Mouse (Mus musculus) forebrain, postnatal 0 days (tissue): ENCODE measurements around the gene Ube2f. TPM values are rescaled to one million over a fixed set of nuclear protein-coding genes. Genes with fewer than 3 reads are reported as not detected.
A peak's percentile ranks its signal among the peaks of the same experiment; 100 is the strongest.

Experiments
- ATAC-seq: fragments of 200-750 bp; cut with Nextera tagmentation; 2 replicates; pipeline ENCODE4 v1.8.0; 2017; ENCODE audit warnings: mild to moderate bottlenecking, moderate library complexity
- DNase-seq: peaks from one replicate; pipeline ENCODE4 v3.0.0-alpha.2; 2015
- H3K27ac ChIP-seq: fragments of 300-500 bp; sonication (generic); 2 replicates; pipeline ENCODE4 v1.5.1; 2014; ENCODE audit warnings: low read depth, mild to moderate bottlenecking, antibody characterized with exemption, low read length, moderate library complexity, mixed read lengths
- H3K27me3 ChIP-seq: fragments of 300-500 bp; sonication (generic); 2 replicates; pipeline ENCODE4 v1.6.1; 2014; ENCODE audit warnings: mild to moderate bottlenecking, low read length, mixed read lengths; ENCODE audit not compliant: insufficient read depth
- H3K36me3 ChIP-seq: fragments of 300-500 bp; sonication (generic); 2 replicates; pipeline ENCODE4 v1.6.1; 2014; ENCODE audit warnings: mild to moderate bottlenecking, moderate library complexity; ENCODE audit not compliant: insufficient read depth
- H3K4me1 ChIP-seq: fragments of 300-500 bp; sonication (generic); 2 replicates; pipeline ENCODE4 v1.6.1; 2014; ENCODE audit warnings: antibody characterized with exemption; ENCODE audit not compliant: insufficient read depth
- H3K4me2 ChIP-seq: fragments of 300-500 bp; sonication (generic); 2 replicates; pipeline ENCODE4 v1.6.1; 2014; ENCODE audit warnings: low read depth, mild to moderate bottlenecking, moderate library complexity
- H3K4me3 ChIP-seq: fragments of 300-500 bp; sonication (generic); 2 replicates; pipeline ENCODE4 v1.5.1; 2014; ENCODE audit warnings: low read depth, low read length, mixed read lengths
- H3K9ac ChIP-seq: fragments of 300-500 bp; sonication (generic); 2 replicates; pipeline ENCODE4 v1.6.1; 2014; ENCODE audit warnings: mild to moderate bottlenecking
- H3K9me3 ChIP-seq: fragments of 300-500 bp; sonication (generic); 2 replicates; pipeline ENCODE4 v1.6.1; 2016; ENCODE audit warnings: low read length
- CTCF ChIP-seq: sonication (generic); IDR thresholded peaks from 2 replicates; pipeline ENCODE4 v1.5.1; 2016; ENCODE audit warnings: antibody characterized with exemption, control low read depth, low read depth
- WGBS: fragments of 180-500 bp; shearing (Covaris S2); extraction: QIAGEN DNeasy Blood & Tissue Kit; methylation state at CpG from one replicate; pipeline ENCODE4 v1.1.7; 2014; 5-methylcytosine and 5-hydroxymethylcytosine counted together
- polyA plus RNA-seq: library from polyadenylated mRNA; unstranded; fragments of >200 nt; fragmentation: Nextera tagmentation; extraction: Ambion mirVana; gene quantifications from 2 replicates; pipeline ENCODE4 v1.2.1, GENCODE M21; 2015
- total RNA-seq: library from RNA; depleted of rRNA; stranded (reverse); fragments of >200 nt; gene quantifications from 2 replicates; pipeline ENCODE4 v1.2.3, GENCODE M21; 2014

Ube2f gene
- total and polyA plus RNA-seq, 2 experiments from 2014 or later = 38.7 to 45.3 TPM

- H3K27me3 ChIP-seq = no peaks in the 10 kb centered on the region
- 93% methylated on average over 6 of the region's 6 CpGs for WGBS
- ATAC-seq = no peak
- no peaks in the 10 kb centered on the region for H3K9me3 ChIP-seq
- no peak overlapping the region for H3K4me3 ChIP-seq
- H3K4me2 ChIP-seq = no peak overlapping the region
- no peak overlapping the region for H3K9ac ChIP-seq
- no peak overlapping the region for H3K27ac ChIP-seq
- TF ChIP-seq CTCF = no peak
- no peaks in the 10 kb centered on the region for H3K4me1 ChIP-seq
- DNase-seq = no peak
- no peaks in the 10 kb centered on the region for H3K36me3 ChIP-seq
These were observed 45.4 kb downstream of the Ube2f start for GRCm38 (mm10) chr1:91295544-91295943.

GRCm38 (mm10) chr1:91297799-91298744 is 48.0 kb downstream of the Ube2f start, which contains the start of gene Scly:
Gene Scly, plus strand, starts transcription at chr1:91298338.
- no peak within 1 kb of the TSS for H3K27ac ChIP-seq
- no peaks in the 10 kb centered on the region for H3K4me1 ChIP-seq
- H3K36me3 ChIP-seq = no peaks in the 10 kb centered on the region
- DNase-seq (peak; percentile 93), ATAC-seq (peak; percentile 100)
- H3K9ac ChIP-seq = peak within 1 kb of the TSS; percentile 68
- H3K9me3 ChIP-seq = no peaks in the 10 kb centered on the region
- no peak; the same call in 1 of the 2 replicates for TF ChIP-seq CTCF
- H3K4me3 ChIP-seq = peak within 1 kb of the TSS; percentile 83
- H3K4me2 ChIP-seq = peak within 1 kb of the TSS; percentile 81
- WGBS = under 1% methylated on average over 61 of the region's 65 CpGs
- H3K27me3 ChIP-seq = no peaks in the 10 kb centered on the region

GRCm38 (mm10) chr1:91299026-91299706 is 49.1 kb downstream of the Ube2f start:
- Histone ChIP-seq H3K4me1 (no peaks in the 10 kb centered on the region), H3K27me3 (no peaks in the 10 kb centered on the region), H3K9ac (no peak overlapping the region), H3K4me2 (peak overlapping the region; percentile 81), H3K27ac (no peak overlapping the region), H3K4me3 (peak overlapping the region; percentile 83), H3K9me3 (no peaks in the 10 kb centered on the region), H3K36me3 (no peaks in the 10 kb centered on the region)
- ATAC-seq (no peak), DNase-seq (no peak)
- TF ChIP-seq CTCF = no peak
- WGBS = 81% methylated on average over 13 of the region's 13 CpGs

GRCm38 (mm10) chr1:91299707-91300426 is 49.8 kb downstream of the Ube2f start:
- ATAC-seq (no peak), DNase-seq (no peak)
- Histone ChIP-seq H3K9ac (no peak overlapping the region), H3K9me3 (no peaks in the 10 kb centered on the region), H3K4me2 (no peak overlapping the region), H3K4me1 (no peaks in the 10 kb centered on the region), H3K27me3 (no peaks in the 10 kb centered on the region), H3K4me3 (no peak overlapping the region), H3K36me3 (no peaks in the 10 kb centered on the region), H3K27ac (no peak overlapping the region)
- WGBS = 89% methylated on average over 5 of the region's 5 CpGs
- TF ChIP-seq CTCF = no peak

- Histone ChIP-seq H3K36me3 (no peaks in the 10 kb centered on the region), H3K9ac (no peak overlapping the region), H3K9me3 (no peaks in the 10 kb centered on the region), H3K27ac (no peak overlapping the region), H3K4me3 (no peak overlapping the region), H3K4me1 (no peaks in the 10 kb centered on the region), H3K27me3 (no peaks in the 10 kb centered on the region), H3K4me2 (no peak overlapping the region)
- 89% methylated on average over 3 of the region's 3 CpGs for WGBS
- DNase-seq (no peak), ATAC-seq (no peak)
- no peak for TF ChIP-seq CTCF
These were observed 51.3 kb downstream of the Ube2f start for GRCm38 (mm10) chr1:91301206-91301920.

- no peak for TF ChIP-seq CTCF
- no peaks in the 10 kb centered on the region for H3K27me3 ChIP-seq
- DNase-seq (no peak), ATAC-seq (no peak)
- 87% methylated on average over 3 of the region's 3 CpGs for WGBS
- no peak overlapping the region for H3K9ac ChIP-seq
- no peak overlapping the region for H3K4me2 ChIP-seq
- no peaks in the 10 kb centered on the region for H3K4me1 ChIP-seq
- no peak overlapping the region for H3K27ac ChIP-seq
- H3K36me3 ChIP-seq = peaks cover under 1% of the 10 kb centered on the region; the same call in 1 of the 2 replicates
- H3K4me3 ChIP-seq = no peak overlapping the region
- H3K9me3 ChIP-seq = no peaks in the 10 kb centered on the region
These were observed 51.9 kb downstream of the Ube2f start for GRCm38 (mm10) chr1:91302021-91302420.
